In genomic region chr10:127801612-127802011, GRCm38 (mm10) we compare ENCODE assay signal across 34 mouse cellular contexts. TPM values are rescaled to one million over a fixed set of nuclear protein-coding genes. Genes with fewer than 3 reads are reported as not detected.
DNase-seq lines count a peak whose midpoint lies in the region; ATAC-seq and TF ChIP-seq lines count a peak whose summit lies in the region.
"Had no signal": no experiment of that assay in that cellular context is flagged by ENCODE, and none has a peak within 500 bp of the region (broad histone marks: within the 10 kb centered on the region; RNA-seq: fewer than 3 reads in every experiment).

No protein-coding gene starts in this region.

- H3K79me2 ChIP-seq in liver, adult 2 months (ENCODE audit: control insufficient read depth, insufficient read depth, low read length): no peaks in the 10 kb centered on the region; the same call in 1 of the 2 replicates

- H3K27ac ChIP-seq in kidney, embryonic 16.5 days (ENCODE audit: low read length): no peak overlapping the region
- H3K27ac ChIP-seq in liver, adult 2 months (replicated peaks; ENCODE audit: insufficient read depth, low read depth, low read length): peak overlapping the region; percentile 92
- H3K27ac ChIP-seq in liver, embryonic 12.5 days: no peak overlapping the region
- H3K27ac ChIP-seq: gastrocnemius, adult 2 months; heart, adult 2 months; hindbrain, embryonic 12.5 days; hindbrain, embryonic 15.5 days had no signal

- TF ChIP-seq CTCF in liver, adult 2 months (IDR thresholded peaks at IDR 0.05; ENCODE audit: low read depth, low read length): no peak

- no peak overlapping the region for H3K9ac ChIP-seq in kidney, embryonic 16.5 days (replicated peaks; ENCODE audit: low read length)
- H3K9ac ChIP-seq in liver, adult 2 months (ENCODE audit: low read depth, low read length): peak overlapping the region; percentile 78
- no peak overlapping the region for H3K9ac ChIP-seq in liver, embryonic 12.5 days
- H3K9ac ChIP-seq: forebrain, postnatal 0 days; hindbrain, embryonic 12.5 days; hindbrain, embryonic 15.5 days had no signal

- WGBS in kidney, embryonic 16.5 days: 86% methylated on average over 2 of the region's 2 CpGs
- WGBS in liver, adult 2 months: 45% methylated on average over 2 of the region's 2 CpGs
- 69% methylated on average over 2 of the region's 2 CpGs for WGBS in liver, embryonic 12.5 days (ENCODE audit: insufficient replicate concordance)

- no peaks in the 10 kb centered on the region for H3K36me3 ChIP-seq in kidney, embryonic 16.5 days (ENCODE audit: insufficient read depth, low read length)
- H3K36me3 ChIP-seq in liver, adult 2 months (ENCODE audit: control insufficient read depth, insufficient read depth, low read length): 0 out of 2 replicates have a peak, but pooled peaks cover 2% of the 10 kb centered on the region
- no peaks in the 10 kb centered on the region for H3K36me3 ChIP-seq in liver, embryonic 12.5 days
- H3K36me3 ChIP-seq: G1E; hindbrain, embryonic 12.5 days; hindbrain, embryonic 15.5 days had no signal

- no peak overlapping the region for H3K4me3 ChIP-seq in kidney, embryonic 16.5 days (ENCODE audit: low read length)
- peak overlapping the region; percentile 59 for H3K4me3 ChIP-seq in liver, adult 2 months (ENCODE audit: insufficient read depth, low read depth, low read length)
- H3K4me3 ChIP-seq in liver, embryonic 12.5 days: no peak overlapping the region
- H3K4me3 ChIP-seq: gastrocnemius, adult 2 months; heart, adult 2 months; hindbrain, embryonic 12.5 days; hindbrain, embryonic 15.5 days had no signal

- H3K27me3 ChIP-seq in kidney, embryonic 16.5 days (ENCODE audit: insufficient read depth, low read length): no peaks in the 10 kb centered on the region
- no peaks in the 10 kb centered on the region for H3K27me3 ChIP-seq in liver, adult 2 months (ENCODE audit: control insufficient read depth, insufficient read depth, low read length)
- no peaks in the 10 kb centered on the region for H3K27me3 ChIP-seq in liver, embryonic 12.5 days (replicated peaks)
- H3K27me3 ChIP-seq: hindbrain, embryonic 12.5 days; hindbrain, embryonic 15.5 days had no signal

- TF ChIP-seq POLR2A in liver, adult 2 months (IDR thresholded peaks at IDR 0.05; ENCODE audit: extremely low read depth, insufficient read depth, low read length): no peak

- no peaks in the 10 kb centered on the region for H3K4me1 ChIP-seq in kidney, embryonic 16.5 days (ENCODE audit: insufficient read depth, low read length)
- peaks cover 18% of the 10 kb centered on the region for H3K4me1 ChIP-seq in liver, adult 2 months (ENCODE audit: control insufficient read depth, insufficient read depth, low read length)
- H3K4me1 ChIP-seq in liver, embryonic 12.5 days: no peaks in the 10 kb centered on the region
- H3K4me1 ChIP-seq: hindbrain, embryonic 12.5 days; hindbrain, embryonic 15.5 days had no signal

- peak; percentile 14 for DNase-seq in kidney, adult 11 months
- DNase-seq in kidney, postnatal 10 days: no peak
- peak; percentile 54 for DNase-seq in kidney, adult 9 months
- peak; percentile 66 for DNase-seq in liver, adult 2 months (ENCODE audit: extremely low read depth, low read depth, low spot score)
- DNase-seq in spleen, postnatal 4 days (ENCODE audit: low spot score in 2 of 2): no peak
- DNase-seq: adrenal gland, postnatal 10 days; adrenal gland, postnatal 36 days; B cell, adult 2 months; cerebellum, adult 18-20 months; cerebellum, adult 9-10 months; cerebellum, postnatal 14 days; forebrain, postnatal 0 days; gastrocnemius, adult 2 months; gastrocnemius, postnatal 25 days; heart, adult 2 months had no signal

- peaks cover 1% of the 10 kb centered on the region for H3K9me3 ChIP-seq in kidney, embryonic 16.5 days (ENCODE audit: low read length)
- H3K9me3 ChIP-seq in liver, embryonic 12.5 days (replicated peaks): no peaks in the 10 kb centered on the region
- H3K9me3 ChIP-seq: G1E; hindbrain, embryonic 12.5 days; hindbrain, embryonic 15.5 days had no signal

- no peak overlapping the region for H3K4me2 ChIP-seq in kidney, embryonic 16.5 days (replicated peaks; ENCODE audit: low read depth, low read length)
- no peak overlapping the region for H3K4me2 ChIP-seq in liver, embryonic 12.5 days
- H3K4me2 ChIP-seq: heart, embryonic 11.5 days; hindbrain, embryonic 12.5 days; hindbrain, embryonic 15.5 days had no signal

- ATAC-seq in kidney, embryonic 16.5 days (ENCODE audit: low FRiP score, low TSS enrichment): no peak
- ATAC-seq in liver, embryonic 12.5 days: no peak
- ATAC-seq: forebrain, embryonic 14.5 days; forebrain, postnatal 0 days; Patski had no signal

RNA-seq across cellular contexts. Expression of gene Rdh16, which starts 0.7 kb away (rescaled TPM):
- polyA plus RNA-seq in kidney, embryonic 16.5 days (2015; fragmentation: Nextera tagmentation; extraction: Ambion mirVana): 1.1 and 1.6 TPM in 2 replicates
- 74.0 and 111 TPM in 2 replicates for total RNA-seq in liver, adult 2 months (2014; rRNA removed)
- polyA plus RNA-seq in liver, adult 2 months (2012; rRNA removed): 43.8 and 55.8 TPM in 2 replicates
- not detected in 2 replicates for polyA plus RNA-seq in liver, embryonic 12.5 days (2016; fragmentation: Nextera tagmentation; extraction: Ambion mirVana)
- total RNA-seq: CH12.LX; forebrain, postnatal 0 days; gastrocnemius, adult 2 months; gastrocnemius, postnatal 25 days; heart, adult 2 months; heart, postnatal 25 days; hematopoietic stem cell, adult 5-6 weeks had no signal
- polyA plus RNA-seq: embryonic facial prominence, embryonic 11.5 days; embryonic facial prominence, embryonic 14.5 days; forebrain, embryonic 11.5 days; G1E; heart, adult 2 months; heart, embryonic 11.5 days; heart, embryonic 14.5 days; heart, postnatal 0 days; hindbrain, embryonic 12.5 days; hindbrain, embryonic 15.5 days had no signal

RNA-seq across cellular contexts. Expression of gene Rdh9, which starts 25.4 kb away (rescaled TPM):
- polyA plus RNA-seq in kidney, embryonic 16.5 days (2015; fragmentation: Nextera tagmentation; extraction: Ambion mirVana): not detected in 2 replicates
- 75.6 and 121 TPM in 2 replicates for total RNA-seq in liver, adult 2 months (2014; rRNA removed)
- 54.4 and 60.2 TPM in 2 replicates for polyA plus RNA-seq in liver, adult 2 months (2012; rRNA removed)
- not detected in 2 replicates for polyA plus RNA-seq in liver, embryonic 12.5 days (2016; fragmentation: Nextera tagmentation; extraction: Ambion mirVana)
- total RNA-seq: CH12.LX; heart, adult 2 months; heart, postnatal 25 days had no signal
- polyA plus RNA-seq: embryonic facial prominence, embryonic 11.5 days; forebrain, embryonic 11.5 days; G1E; heart, embryonic 11.5 days; Patski had no signal

RNA-seq across cellular contexts. Expression of gene Rdh16f1, which starts 42.0 kb away (rescaled TPM):
- 0.42 and 0.72 TPM in 2 replicates for polyA plus RNA-seq in kidney, embryonic 16.5 days (2015; fragmentation: Nextera tagmentation; extraction: Ambion mirVana)
- total RNA-seq in liver, adult 2 months (2014; rRNA removed): not detected in 2 replicates
- polyA plus RNA-seq in liver, adult 2 months (2012; rRNA removed): not detected in 2 replicates
- 0.11 and 0.18 TPM in 2 replicates for polyA plus RNA-seq in liver, embryonic 12.5 days (2016; fragmentation: Nextera tagmentation; extraction: Ambion mirVana)
- total RNA-seq: CH12.LX; forebrain, postnatal 0 days; G1E; gastrocnemius, adult 2 months; gastrocnemius, postnatal 25 days; hematopoietic stem cell, adult 5-6 weeks had no signal
- polyA plus RNA-seq: embryonic facial prominence, embryonic 11.5 days; embryonic facial prominence, embryonic 14.5 days; forebrain, embryonic 11.5 days; forebrain, embryonic 14.5 days; forebrain, postnatal 0 days; G1E; heart, adult 2 months; heart, embryonic 14.5 days; heart, postnatal 0 days; hindbrain, embryonic 12.5 days; hindbrain, embryonic 15.5 days had no signal

RNA-seq across cellular contexts. Expression of gene Rdh1, which starts 42.1 kb away (rescaled TPM):
- polyA plus RNA-seq in kidney, embryonic 16.5 days (2015; fragmentation: Nextera tagmentation; extraction: Ambion mirVana): 0.22 and 0.23 TPM in 2 replicates
- 0.18 and 0.27 TPM in 2 replicates for total RNA-seq in liver, adult 2 months (2014; rRNA removed)
- polyA plus RNA-seq in liver, adult 2 months (2012; rRNA removed): 0.20 TPM in 2 replicates
- 0.22 and 0.30 TPM in 2 replicates for polyA plus RNA-seq in liver, embryonic 12.5 days (2016; fragmentation: Nextera tagmentation; extraction: Ambion mirVana)
- total RNA-seq: CH12.LX; hematopoietic stem cell, adult 5-6 weeks had no signal
- polyA plus RNA-seq: embryonic facial prominence, embryonic 11.5 days; forebrain, embryonic 11.5 days; forebrain, embryonic 14.5 days; forebrain, postnatal 0 days; G1E; heart, embryonic 11.5 days; heart, embryonic 14.5 days; heart, postnatal 0 days; hindbrain, embryonic 12.5 days had no signal

RNA-seq across cellular contexts. Expression of gene Rdh19, which starts 48.1 kb away (rescaled TPM):
- 6.8 TPM in 2 replicates for polyA plus RNA-seq in kidney, embryonic 16.5 days (2015; fragmentation: Nextera tagmentation; extraction: Ambion mirVana)
- total RNA-seq in liver, adult 2 months (2014; rRNA removed): not detected in 2 replicates
- 0.05 TPM in 1 of 2 replicates, not detected in the other for polyA plus RNA-seq in liver, adult 2 months (2012; rRNA removed)
- not detected in 2 replicates for polyA plus RNA-seq in liver, embryonic 12.5 days (2016; fragmentation: Nextera tagmentation; extraction: Ambion mirVana)
- total RNA-seq: adrenal gland, adult 18-20 months; CH12.LX; forebrain, postnatal 0 days; gastrocnemius, adult 2 months; gastrocnemius, postnatal 25 days; heart, adult 2 months; heart, postnatal 25 days; hematopoietic stem cell, adult 5-6 weeks had no signal
- polyA plus RNA-seq: embryonic facial prominence, embryonic 11.5 days; embryonic facial prominence, embryonic 14.5 days; forebrain, embryonic 11.5 days; forebrain, embryonic 14.5 days; forebrain, postnatal 0 days; frontal cortex, adult 2 months; G1E; gonadal fat pad, adult 2 months; heart, adult 2 months; heart, embryonic 11.5 days; heart, embryonic 14.5 days; heart, postnatal 0 days; hindbrain, embryonic 12.5 days; hindbrain, embryonic 15.5 days; Patski had no signal

Comparison
In these comparisons a context has a peak if more than half of its experiments do, and no peak if none do; other contexts are left out.
1. DNase-seq: peak in kidney, adult 11 months (single experiment), kidney, adult 9 months (single experiment) and liver, adult 2 months (single experiment); none in kidney, postnatal 10 days (single experiment) and spleen, postnatal 4 days (0 of 2).
2. RNA of gene Rdh16, which starts 0.7 kb away (polyA plus RNA-seq): 43.8 to 55.8 TPM in liver, adult 2 months; 1.1 to 1.6 TPM in kidney, embryonic 16.5 days and not detected in liver, embryonic 12.5 days; every median in the first group is over 10 times any median in the second.
3. RNA of gene Rdh9, which starts 25.4 kb away (polyA plus RNA-seq): 54.4 to 60.2 TPM in liver, adult 2 months; not detected in kidney, embryonic 16.5 days and not detected in liver, embryonic 12.5 days; every median in the first group is over 10 times any median in the second.